Mouse (Mus musculus) ES-E14 (cell line): ENCODE measurements around the gene Gcsam.

ENCODE experiments used
- HCFC1 ChIP-seq: IDR thresholded peaks from 2 replicates; pipeline ENCODE4 v1.6.1; 2012; ENCODE audit warnings: low read length, inconsistent platforms, borderline replicate concordance; ENCODE audit not compliant: insufficient read depth
- MAFK ChIP-seq: IDR thresholded peaks from 2 replicates; pipeline ENCODE4 v1.6.1; 2014; ENCODE audit warnings: mild to moderate bottlenecking, low read depth, low read length, inconsistent platforms; ENCODE audit not compliant: insufficient read depth
- ZC3H11A ChIP-seq: IDR thresholded peaks from 2 replicates; pipeline ENCODE4 v1.6.1; 2012; ENCODE audit warnings: low read depth, mild to moderate bottlenecking, inconsistent platforms, low read length, borderline replicate concordance
- ZNF384 ChIP-seq: IDR thresholded peaks from 2 replicates; pipeline ENCODE4 v1.6.1; 2012; ENCODE audit warnings: low read depth, low read length, inconsistent platforms

DNA sequence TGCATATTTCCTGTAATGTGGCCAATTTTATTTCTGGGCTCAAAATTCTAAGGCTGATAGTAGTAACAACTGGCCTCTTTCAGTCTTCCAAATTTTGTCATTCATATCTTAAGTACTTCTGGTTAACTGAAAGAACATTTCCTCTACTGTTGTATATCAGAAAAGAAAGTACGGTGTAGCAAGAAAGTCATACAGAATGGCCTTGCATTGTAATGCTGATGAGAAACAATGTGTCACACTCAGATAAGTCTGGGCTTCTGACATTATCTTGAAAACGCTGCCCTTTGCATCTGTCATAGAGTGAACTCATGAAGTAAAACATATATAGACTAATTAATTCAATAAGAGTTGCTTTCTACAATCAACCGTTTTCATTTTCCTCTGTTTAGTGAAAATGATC lies 37.9 kb upstream of the Gcsam start:
- TF ChIP-seq ZNF384 (no peak), HCFC1 (no peak), ZC3H11A (no peak), MAFK (no peak)
